Mouse (Mus musculus): ENCODE measurements around the gene Pdhb. TPM values are rescaled to one million over a fixed set of nuclear protein-coding genes. Genes with fewer than 3 reads are reported as not detected.

The Pdhb gene
- polyA plus RNA-seq (2016; fragmentation: Nextera tagmentation; extraction: Ambion mirVana) = 138 and 139 TPM in 2 replicates

DNA sequence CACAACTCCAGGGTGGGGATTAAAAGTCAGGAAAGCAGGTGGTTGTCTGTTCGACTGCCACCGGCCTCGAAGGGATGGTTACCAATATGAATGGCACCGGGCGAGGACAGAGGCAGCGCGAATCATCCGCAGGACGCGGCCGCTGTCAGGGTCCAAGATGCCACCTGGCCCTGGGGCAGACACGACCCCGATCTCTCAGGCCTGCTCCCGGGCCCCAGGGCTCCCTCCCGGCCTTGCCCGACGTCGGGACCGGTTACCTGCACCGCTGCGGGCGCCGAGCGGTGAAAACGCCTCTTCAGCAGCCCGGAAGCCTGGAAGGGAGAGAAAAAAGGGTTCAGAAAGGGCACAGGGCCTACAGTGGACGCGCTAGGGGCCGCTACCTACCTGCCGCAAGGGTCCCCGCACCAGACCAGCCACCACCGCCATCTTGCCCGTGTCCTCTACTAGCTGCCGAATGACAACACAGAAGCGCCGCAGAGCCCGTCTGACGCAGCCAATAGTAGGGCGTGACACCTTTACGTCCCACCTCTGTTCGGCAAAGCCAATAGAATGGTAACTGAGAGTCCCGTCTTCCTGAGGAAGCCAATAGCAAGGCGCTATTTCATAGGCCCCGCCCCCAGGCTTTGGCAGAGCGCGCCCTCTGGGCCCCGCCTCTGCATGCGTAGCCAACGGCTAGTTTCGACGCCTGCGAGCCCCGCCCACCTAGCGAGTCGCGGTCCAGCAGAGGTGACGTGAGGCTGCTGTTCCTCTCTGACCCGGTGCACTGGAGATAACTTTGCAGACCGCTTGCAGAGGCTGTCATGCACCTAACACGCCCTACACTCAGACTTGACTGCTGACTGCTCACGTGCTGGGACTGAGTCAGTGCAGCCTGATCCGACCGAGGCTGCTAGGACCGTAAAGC, at the start of gene Pdhb:
TSS of gene Pdhb (minus strand) at position 519 of the 904 bp plus-strand sequence.
- peak within 1 kb of the TSS; percentile 98 for H3K4me3 ChIP-seq
- H3K36me3 ChIP-seq = peaks cover 37% of the 10 kb centered on the region
- under 1% methylated on average over 64 of the region's 64 CpGs for WGBS (ENCODE audit: insufficient replicate concordance)
- H3K4me1 ChIP-seq = peaks cover 15% of the 10 kb centered on the region
- H3K27me3 ChIP-seq (replicated peaks) = 0 out of 2 replicates have a peak, but pooled peaks cover 3% of the 10 kb centered on the region
- H3K9me3 ChIP-seq (replicated peaks) = no peaks in the 10 kb centered on the region
- ATAC-seq = peak; percentile 98
- H3K4me2 ChIP-seq = peak within 1 kb of the TSS; percentile 84
- peak within 1 kb of the TSS; percentile 89 for H3K27ac ChIP-seq
- H3K9ac ChIP-seq = peak within 1 kb of the TSS; percentile 95

DNA sequence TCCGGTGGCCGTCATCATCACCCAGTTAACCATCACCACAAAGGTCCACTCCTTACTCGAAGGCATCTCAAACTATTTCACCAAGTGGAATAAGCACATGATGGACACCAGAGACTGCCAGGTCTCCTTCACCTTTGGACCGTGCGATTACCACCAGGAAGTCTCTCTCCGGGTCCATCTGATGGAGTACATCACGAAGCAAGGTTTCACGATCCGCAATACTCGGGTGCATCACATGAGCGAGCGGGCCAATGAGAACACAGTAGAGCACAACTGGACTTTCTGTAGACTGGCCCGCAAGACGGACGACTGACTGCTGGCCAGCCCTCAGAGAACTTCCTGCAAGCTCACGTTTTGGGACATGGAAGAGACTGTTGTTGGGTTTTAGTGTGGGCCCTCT, 49.7 kb upstream of the Pdhb start:
- Histone ChIP-seq H3K27ac (no peak overlapping the region), H3K4me2 (no peak overlapping the region), H3K9ac (no peak overlapping the region), H3K27me3 (replicated peaks) (no peaks in the 10 kb centered on the region), H3K4me3 (no peak overlapping the region), H3K4me1 (peaks cover 44% of the 10 kb centered on the region), H3K9me3 (replicated peaks) (no peaks in the 10 kb centered on the region), H3K36me3 (peaks cover 14% of the 10 kb centered on the region)
- 89% methylated on average over 16 of the region's 16 CpGs for WGBS (ENCODE audit: insufficient replicate concordance)
- no peak for ATAC-seq

DNA sequence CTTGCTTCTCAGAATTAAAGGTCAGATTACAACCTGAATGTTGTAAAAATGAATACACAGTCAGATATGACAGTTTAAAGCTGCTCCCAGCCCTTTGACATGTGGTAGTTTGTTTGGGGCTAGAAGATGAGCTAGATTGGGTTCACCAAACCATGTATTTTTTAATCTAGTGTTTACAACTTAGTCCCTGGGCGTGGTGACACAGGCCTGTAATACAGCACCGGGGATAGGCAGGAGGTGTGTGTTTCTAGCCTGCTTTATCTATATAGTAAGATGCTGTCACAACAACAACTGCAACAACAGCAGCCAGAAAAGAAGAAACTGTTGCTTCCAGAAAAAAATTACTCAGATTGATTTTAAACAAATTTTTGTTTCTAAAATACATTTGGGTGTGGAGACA, 48.1 kb upstream of the Pdhb start:
- peaks cover 42% of the 10 kb centered on the region for H3K4me1 ChIP-seq
- no peak overlapping the region for H3K9ac ChIP-seq
- no peaks in the 10 kb centered on the region for H3K27me3 ChIP-seq (replicated peaks)
- no peak overlapping the region for H3K4me3 ChIP-seq
- ATAC-seq = peak; percentile 72
- H3K9me3 ChIP-seq (replicated peaks) = no peaks in the 10 kb centered on the region
- no peak overlapping the region for H3K4me2 ChIP-seq
- peaks cover 14% of the 10 kb centered on the region for H3K36me3 ChIP-seq
- WGBS (ENCODE audit: insufficient replicate concordance) = 36% methylated on average over 2 of the region's 2 CpGs
- peak overlapping the region; percentile 5; the same call in 1 of the 2 replicates for H3K27ac ChIP-seq

DNA sequence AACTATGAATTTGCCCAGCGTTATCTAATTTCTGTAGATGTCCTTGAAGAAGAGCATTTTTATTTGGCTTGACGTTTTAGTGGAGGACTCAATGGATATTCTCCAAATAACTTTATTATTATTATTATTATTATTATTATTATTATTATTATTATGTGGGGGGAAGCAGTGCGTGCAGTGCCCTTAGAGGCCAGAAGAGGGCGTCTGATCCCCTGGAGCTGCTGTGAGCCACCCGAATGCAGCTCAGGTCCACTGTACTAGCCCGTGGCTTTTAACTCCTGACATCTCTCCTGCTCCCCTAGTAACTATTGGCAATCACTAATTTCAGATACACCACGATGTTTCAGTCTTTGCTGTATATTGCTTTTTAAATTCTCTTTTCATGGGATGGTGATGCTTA, 47.5 kb upstream of the Pdhb start:
- no peak overlapping the region for H3K4me3 ChIP-seq
- 44% methylated on average over 7 of the region's 7 CpGs for WGBS (ENCODE audit: insufficient replicate concordance)
- H3K36me3 ChIP-seq = peaks cover 14% of the 10 kb centered on the region
- H3K27ac ChIP-seq = peak overlapping the region; percentile 5; the same call in 1 of the 2 replicates
- ATAC-seq = no peak
- no peaks in the 10 kb centered on the region for H3K9me3 ChIP-seq (replicated peaks)
- no peaks in the 10 kb centered on the region for H3K27me3 ChIP-seq (replicated peaks)
- H3K4me2 ChIP-seq = no peak overlapping the region
- peaks cover 45% of the 10 kb centered on the region for H3K4me1 ChIP-seq
- no peak overlapping the region for H3K9ac ChIP-seq

DNA sequence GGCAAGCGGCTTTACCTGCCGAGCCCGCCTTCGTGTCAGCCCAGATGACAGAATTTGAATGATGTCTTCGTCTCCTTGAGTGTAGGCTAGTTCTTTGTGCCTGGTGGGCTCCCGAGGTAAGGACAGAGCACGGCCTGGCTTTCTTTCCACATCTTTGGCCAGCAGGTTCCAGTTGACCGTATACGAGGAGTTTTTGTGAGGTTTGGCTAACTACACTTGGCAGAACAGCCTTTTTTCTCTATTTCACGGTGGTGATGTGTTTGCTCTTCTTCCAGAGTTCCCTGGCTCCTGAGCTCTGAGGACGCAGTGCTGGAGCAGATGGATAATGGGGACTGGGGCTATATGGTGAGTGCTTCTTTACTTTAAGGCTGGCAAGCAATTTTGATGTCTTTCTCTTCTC, 47.1 kb upstream of the Pdhb start:
- no peak for ATAC-seq
- no peak overlapping the region for H3K27ac ChIP-seq
- no peak overlapping the region for H3K4me3 ChIP-seq
- H3K36me3 ChIP-seq = peaks cover 14% of the 10 kb centered on the region
- H3K4me2 ChIP-seq = no peak overlapping the region
- no peaks in the 10 kb centered on the region for H3K9me3 ChIP-seq (replicated peaks)
- H3K4me1 ChIP-seq = peaks cover 46% of the 10 kb centered on the region
- WGBS (ENCODE audit: insufficient replicate concordance) = 84% methylated on average over 11 of the region's 11 CpGs
- no peaks in the 10 kb centered on the region for H3K27me3 ChIP-seq (replicated peaks)
- no peak overlapping the region for H3K9ac ChIP-seq

DNA sequence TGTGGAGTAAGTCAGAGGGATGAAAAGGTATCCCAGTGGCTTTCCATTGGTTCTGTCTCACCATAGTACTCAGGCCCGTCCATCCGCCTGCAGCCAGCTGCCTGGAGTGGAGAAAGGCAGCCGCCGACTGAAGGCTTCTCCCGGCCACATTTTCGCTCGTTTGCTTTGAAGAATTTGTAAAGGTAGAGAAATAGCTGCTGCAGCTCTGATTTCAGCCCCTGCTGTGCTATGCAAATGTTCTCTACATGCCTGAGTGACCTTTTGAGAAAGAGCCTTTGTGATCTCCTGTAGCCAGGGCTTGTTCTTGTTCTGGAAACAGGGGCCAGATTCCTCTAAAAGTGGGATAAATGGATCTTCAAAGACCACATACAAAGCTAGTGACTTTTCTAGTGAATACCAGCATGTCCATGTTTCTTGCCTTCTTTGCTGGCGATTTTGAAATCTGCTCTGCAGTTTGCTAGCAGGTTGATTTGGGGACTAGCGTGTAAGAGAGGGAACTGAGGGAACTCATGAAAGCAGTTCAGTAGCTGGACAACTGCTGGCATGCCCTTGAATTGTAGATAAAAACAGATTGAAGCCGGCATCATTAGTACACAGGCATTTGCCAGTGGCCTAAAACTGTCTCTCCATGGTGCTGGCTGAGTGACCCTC, 46.0 kb upstream of the Pdhb start:
- 64% methylated on average over 10 of the region's 10 CpGs for WGBS (ENCODE audit: insufficient replicate concordance)
- Histone ChIP-seq H3K9ac (no peak overlapping the region), H3K4me3 (no peak overlapping the region), H3K27me3 (replicated peaks) (no peaks in the 10 kb centered on the region), H3K4me1 (peaks cover 39% of the 10 kb centered on the region), H3K4me2 (no peak overlapping the region), H3K27ac (no peak overlapping the region), H3K36me3 (peaks cover 14% of the 10 kb centered on the region), H3K9me3 (replicated peaks) (no peaks in the 10 kb centered on the region)
- ATAC-seq = no peak

DNA sequence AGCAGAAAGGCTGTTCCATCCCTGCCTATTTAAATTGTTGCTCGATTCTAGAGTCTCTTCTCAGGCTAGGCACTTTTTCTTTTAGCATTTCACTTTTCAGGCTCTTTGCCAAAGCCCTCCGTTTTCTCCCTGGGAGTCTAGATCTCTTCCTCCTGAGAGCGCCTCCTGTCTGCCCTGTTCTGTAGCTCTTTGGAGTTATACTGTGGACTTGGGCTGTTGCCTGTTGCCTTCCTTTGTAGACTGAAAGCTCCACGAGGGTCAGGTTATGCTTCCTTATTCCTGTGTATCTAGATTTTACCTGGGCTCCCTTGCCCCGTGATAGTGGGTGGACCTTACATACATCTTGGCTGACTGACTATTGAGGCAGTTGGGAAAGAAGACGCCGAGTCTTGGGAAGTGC, 45.4 kb upstream of the Pdhb start:
- H3K27me3 ChIP-seq (replicated peaks) = no peaks in the 10 kb centered on the region
- H3K4me3 ChIP-seq = no peak overlapping the region
- WGBS (ENCODE audit: insufficient replicate concordance) = 68% methylated on average over 7 of the region's 7 CpGs
- H3K4me1 ChIP-seq = peaks cover 37% of the 10 kb centered on the region
- H3K36me3 ChIP-seq = peaks cover 14% of the 10 kb centered on the region
- ATAC-seq = no peak
- no peak overlapping the region for H3K27ac ChIP-seq
- no peak overlapping the region for H3K9ac ChIP-seq
- no peaks in the 10 kb centered on the region for H3K9me3 ChIP-seq (replicated peaks)
- no peak overlapping the region for H3K4me2 ChIP-seq

DNA sequence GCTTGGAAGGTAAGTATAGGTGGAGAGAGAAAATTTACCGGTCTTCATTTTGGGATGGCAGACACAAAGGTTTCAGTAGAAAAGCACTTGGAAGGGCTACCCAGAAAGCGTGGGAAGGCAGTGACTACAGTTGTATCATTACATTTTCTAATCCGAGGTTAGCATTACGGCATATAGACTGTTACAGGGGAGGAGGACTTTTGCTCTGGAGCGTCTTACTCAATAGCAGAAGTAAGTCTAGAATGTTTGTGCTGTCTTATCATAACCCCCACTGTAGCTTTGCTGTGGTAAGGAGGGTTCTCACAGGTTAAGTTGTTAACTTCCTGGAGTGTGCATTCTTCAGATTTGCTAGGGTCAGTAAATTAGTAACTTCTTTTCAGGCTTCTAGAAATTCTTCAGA, 43.3 kb upstream of the Pdhb start:
- peak overlapping the region; percentile 83; the same call in 1 of the 2 replicates for H3K4me3 ChIP-seq
- H3K4me1 ChIP-seq = peaks cover 28% of the 10 kb centered on the region
- no peak overlapping the region for H3K27ac ChIP-seq
- WGBS (ENCODE audit: insufficient replicate concordance) = 40% methylated on average over 5 of the region's 5 CpGs
- H3K9me3 ChIP-seq (replicated peaks) = no peaks in the 10 kb centered on the region
- no peaks in the 10 kb centered on the region for H3K27me3 ChIP-seq (replicated peaks)
- H3K4me2 ChIP-seq = peak overlapping the region; percentile 79
- no peak for ATAC-seq
- no peak overlapping the region for H3K9ac ChIP-seq
- H3K36me3 ChIP-seq = no peaks in the 10 kb centered on the region

DNA sequence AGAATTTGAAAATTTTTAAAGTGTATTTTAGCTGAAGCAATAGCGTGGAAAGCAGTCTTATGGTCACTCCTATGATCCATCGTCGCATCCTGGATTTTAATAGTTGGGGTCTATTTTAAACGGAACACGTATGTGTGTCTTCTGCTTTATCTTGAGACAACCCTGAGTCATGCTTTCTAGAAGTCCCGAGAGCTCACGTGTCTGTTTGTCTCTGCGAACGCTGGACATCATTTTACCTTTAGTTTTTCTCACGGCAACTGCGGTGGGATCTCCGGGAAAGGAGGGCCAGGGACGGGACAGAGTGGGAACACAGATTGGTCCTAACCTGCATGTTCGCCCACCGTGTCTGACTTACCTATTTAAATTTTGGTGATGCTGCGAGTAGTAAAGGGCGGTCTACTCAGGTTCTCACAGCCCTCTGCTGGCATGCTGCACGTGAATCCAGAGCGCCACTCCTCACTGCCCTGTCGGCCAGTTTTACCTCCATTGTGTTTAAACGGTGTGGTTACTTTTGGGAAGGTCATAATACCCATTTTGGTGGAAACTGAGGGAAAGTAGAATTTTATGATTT, 42.5 kb upstream of the Pdhb start:
- 16% methylated on average over 21 of the region's 21 CpGs for WGBS (ENCODE audit: insufficient replicate concordance)
- no peak for ATAC-seq
- H3K27ac ChIP-seq = no peak overlapping the region
- peak overlapping the region; percentile 83 for H3K4me3 ChIP-seq
- H3K36me3 ChIP-seq = no peaks in the 10 kb centered on the region
- no peaks in the 10 kb centered on the region for H3K27me3 ChIP-seq (replicated peaks)
- no peaks in the 10 kb centered on the region for H3K9me3 ChIP-seq (replicated peaks)
- peaks cover 21% of the 10 kb centered on the region for H3K4me1 ChIP-seq
- peak overlapping the region; percentile 90 for H3K9ac ChIP-seq
- peak overlapping the region; percentile 79 for H3K4me2 ChIP-seq

DNA sequence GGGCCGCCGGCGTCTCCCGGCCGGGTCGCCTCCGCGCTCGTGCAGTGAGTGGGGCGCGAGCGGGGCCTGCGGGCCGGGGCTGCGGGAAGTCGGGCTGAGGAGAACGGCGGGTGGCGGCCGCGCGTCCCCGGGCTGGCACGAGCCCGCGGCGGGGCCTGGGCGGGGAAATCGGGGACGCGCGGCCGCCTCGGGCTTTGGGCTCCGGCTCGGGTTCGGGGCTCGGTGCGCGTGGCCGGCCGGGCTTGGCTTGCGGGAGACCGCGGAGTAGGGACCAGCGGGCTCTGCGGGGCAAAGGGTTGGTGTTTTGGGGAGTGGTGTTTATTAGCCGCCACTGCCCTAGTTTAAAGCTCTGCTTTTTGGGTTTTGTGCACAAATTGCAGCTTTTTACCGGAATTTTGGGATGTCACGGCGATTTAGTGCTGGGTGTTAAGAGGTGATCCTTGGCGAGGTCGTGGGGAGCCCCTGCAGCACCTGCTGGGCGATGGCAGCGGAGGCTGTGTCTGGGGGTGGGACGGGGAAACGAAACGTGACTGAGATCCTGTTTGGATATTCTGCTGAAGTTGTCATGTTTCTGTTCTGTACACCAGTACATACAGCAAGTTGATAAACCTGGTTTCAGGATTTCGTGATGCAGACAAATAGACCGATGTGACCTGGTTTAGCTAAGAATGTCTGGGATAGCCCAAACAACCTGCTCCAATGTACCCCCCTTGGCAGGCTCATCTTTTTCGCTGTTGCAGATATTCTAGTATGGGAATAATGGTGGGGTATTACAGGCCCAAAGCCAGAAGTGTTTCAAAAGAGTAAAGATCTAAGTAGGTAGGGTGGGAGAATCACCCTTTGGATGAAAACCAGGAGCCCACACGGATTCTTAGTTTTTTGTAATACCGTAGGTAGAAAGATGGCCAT, 41.7 kb upstream of the Pdhb start:
- H3K27me3 ChIP-seq (replicated peaks) = no peaks in the 10 kb centered on the region
- WGBS (ENCODE audit: insufficient replicate concordance) = 2% methylated on average over 45 of the region's 63 CpGs
- H3K4me3 ChIP-seq = peak overlapping the region; percentile 83
- peak overlapping the region; percentile 79 for H3K4me2 ChIP-seq
- H3K27ac ChIP-seq = peak overlapping the region; percentile 90
- H3K9ac ChIP-seq = peak overlapping the region; percentile 90
- no peaks in the 10 kb centered on the region for H3K36me3 ChIP-seq
- ATAC-seq = peak; percentile 76
- H3K4me1 ChIP-seq = peaks cover 21% of the 10 kb centered on the region
- H3K9me3 ChIP-seq (replicated peaks) = no peaks in the 10 kb centered on the region

DNA sequence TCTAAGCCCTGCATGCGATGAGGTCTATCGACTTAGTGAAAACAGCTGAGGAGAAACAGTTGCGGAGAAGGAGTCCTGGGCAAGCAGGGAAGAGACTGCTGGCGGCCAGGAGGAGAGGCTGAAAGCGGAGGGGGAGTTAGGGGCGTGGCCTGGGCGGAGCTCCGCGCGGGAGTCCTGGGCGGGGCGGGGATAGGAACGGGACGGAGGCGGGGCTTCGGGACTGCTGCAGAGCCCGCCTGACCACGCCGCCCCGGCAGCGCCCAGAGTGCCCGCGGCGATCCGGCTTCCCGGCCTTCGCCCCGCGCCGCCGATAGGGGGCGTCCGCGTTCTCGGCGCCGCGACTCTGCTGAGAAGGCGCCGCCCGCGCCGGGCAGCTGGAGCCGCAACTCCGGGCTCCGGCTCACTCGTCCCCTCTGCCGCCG, 41.0 kb upstream of the Pdhb start, which contains the start of gene Kctd6:
TSS of gene Kctd6 (plus strand) at position 338 of the 422 bp plus-strand sequence.
- peaks cover 21% of the 10 kb centered on the region for H3K4me1 ChIP-seq
- no peaks in the 10 kb centered on the region for H3K36me3 ChIP-seq
- H3K4me3 ChIP-seq = peak within 1 kb of the TSS; percentile 83
- H3K27ac ChIP-seq = peak within 1 kb of the TSS; percentile 90
- no peaks in the 10 kb centered on the region for H3K9me3 ChIP-seq (replicated peaks)
- H3K9ac ChIP-seq = peak within 1 kb of the TSS; percentile 90
- ATAC-seq = peak; percentile 96
- no peaks in the 10 kb centered on the region for H3K27me3 ChIP-seq (replicated peaks)
- H3K4me2 ChIP-seq = peak within 1 kb of the TSS; percentile 79
- WGBS (ENCODE audit: insufficient replicate concordance) = under 1% methylated on average over 41 of the region's 49 CpGs
